Mouse (Mus musculus) right cerebral cortex, adult 2 months (tissue): ENCODE measurements around the gene Ankra2.

Experiments used
- DNase-seq, 2 experiments: peaks; one replicate each; pipeline ENCODE4 v3.0.0; 2021 to 2022; ENCODE audit warnings: low spot score in 2 of 2

Gene Ankra2

GRCm38 (mm10) chr13:98296072-98296471 is 33.2 kb downstream of the Ankra2 start:
- no peak for DNase-seq

- no peak for DNase-seq
Measured at GRCm38 (mm10) chr13:98297883-98298482, 35.1 kb downstream of the Ankra2 start.

GRCm38 (mm10) chr13:98298833-98299758 is 36.2 kb downstream of the Ankra2 start:
- peak; percentile 84 to 90 for DNase-seq

GRCm38 (mm10) chr13:98305257-98305656 is 42.4 kb downstream of the Ankra2 start:
- no peak for DNase-seq

GRCm38 (mm10) chr13:98306393-98306792 is 43.5 kb downstream of the Ankra2 start:
- DNase-seq, result no peak

- DNase-seq, result peak; percentile 24 to 43
Measured at GRCm38 (mm10) chr13:98306852-98307475, 44.1 kb downstream of the Ankra2 start.

GRCm38 (mm10) chr13:98308004-98308403 is 45.1 kb downstream of the Ankra2 start:
- DNase-seq, result no peak

- no peak for DNase-seq
Measured at GRCm38 (mm10) chr13:98308724-98309123, 45.9 kb downstream of the Ankra2 start.

GRCm38 (mm10) chr13:98311597-98311996 is 48.7 kb downstream of the Ankra2 start:
- DNase-seq, result no peak

- DNase-seq, result no peak
Measured at GRCm38 (mm10) chr13:98313631-98314030, 50.8 kb downstream of the Ankra2 start.

GRCm38 (mm10) chr13:98315124-98315523 is 52.2 kb downstream of the Ankra2 start:
- DNase-seq, result no peak

- DNase-seq, result no peak
Measured at GRCm38 (mm10) chr13:98316140-98316479, 53.2 kb downstream of the Ankra2 start.

- DNase-seq, result peak; percentile 92 to 93
Measured at GRCm38 (mm10) chr13:98316480-98317245, 53.8 kb downstream of the Ankra2 start, which contains the start of gene Btf3. Gene Btf3, minus strand, starts transcription at chr13:98317006.

- DNase-seq, result no peak
Measured at GRCm38 (mm10) chr13:98317246-98317677, 54.4 kb downstream of the Ankra2 start.

- no peak for DNase-seq
Measured at GRCm38 (mm10) chr13:98317911-98318310, 55.0 kb downstream of the Ankra2 start.
